Mouse (Mus musculus) spleen, adult 2 months (tissue): ENCODE measurements around the gene Anapc7. TPM values are rescaled to one million over a fixed set of nuclear protein-coding genes. Genes with fewer than 3 reads are reported as not detected.
A peak's percentile ranks its signal among the peaks of the same experiment; 100 is the strongest.

Experiments
- DNase-seq, 2 experiments: peaks; one replicate each; pipeline versions ENCODE4 v3.0.0 to v3.0.0-alpha.2; 2012 to 2021; ENCODE audit warnings: low spot score in 2 of 2, low read depth in 1 of 2
- H3K27ac ChIP-seq: fragments of 200-500 bp; 2 replicates; pipeline ENCODE4 v1.5.1; 2012; ENCODE audit warnings: low read length, inconsistent platforms; ENCODE audit not compliant: insufficient read depth
- H3K27me3 ChIP-seq: fragments of 200-500 bp; 2 replicates; pipeline ENCODE4 v1.6.1; 2012; ENCODE audit warnings: mild to moderate bottlenecking, moderate library complexity, low read length, inconsistent platforms; ENCODE audit not compliant: control insufficient read depth, insufficient read depth
- H3K36me3 ChIP-seq: fragments of 200-500 bp; 2 replicates; pipeline ENCODE4 v1.6.1; 2012; ENCODE audit warnings: mild to moderate bottlenecking, low read length, inconsistent platforms; ENCODE audit not compliant: control insufficient read depth, insufficient read depth
- H3K4me1 ChIP-seq: fragments of 200-500 bp; 2 replicates; pipeline ENCODE4 v1.6.1; 2011; ENCODE audit warnings: inconsistent platforms; ENCODE audit not compliant: control insufficient read depth, insufficient read depth, insufficient read length
- H3K4me3 ChIP-seq: fragments of 200-500 bp; 2 replicates; pipeline ENCODE4 v1.5.1; 2011; ENCODE audit warnings: mild to moderate bottlenecking, inconsistent platforms; ENCODE audit not compliant: insufficient read depth, insufficient read length; ENCODE audit errors: extremely low read depth
- CTCF ChIP-seq: fragments of 200-500 bp; IDR thresholded peaks from 2 replicates; pipeline ENCODE4 v1.5.1; 2011; ENCODE audit warnings: mild to moderate bottlenecking, inconsistent platforms; ENCODE audit not compliant: insufficient read depth, insufficient read length, insufficient replicate concordance; ENCODE audit errors: extremely low read depth
- POLR2A ChIP-seq: fragments of 200-500 bp; IDR thresholded peaks from 2 replicates; pipeline ENCODE4 v1.6.1; 2011; ENCODE audit warnings: low read depth, low read length, inconsistent platforms
- WGBS: fragments of 180-500 bp; shearing (Covaris S2); methylation state at CpG from one replicate; pipeline ENCODE4 v1.1.7; 2018; 5-methylcytosine and 5-hydroxymethylcytosine counted together
- polyA plus RNA-seq: library from polyadenylated mRNA; depleted of rRNA; stranded (reverse); fragments of >200 nt; gene quantifications from 2 replicates; pipeline ENCODE4 v1.2.3, GENCODE M21; 2012

Anapc7 gene
- polyA plus RNA-seq, 1 experiment, result 18.0 TPM

GRCm38 (mm10) chr5:122439400-122440094, 18.1 kb downstream of the Anapc7 start:
- TF ChIP-seq CTCF, result no peak
- TF ChIP-seq POLR2A, result no peak
- 93% methylated on average over 19 of the region's 19 CpGs for WGBS
- peaks cover 67% of the 10 kb centered on the region for H3K36me3 ChIP-seq
- peak overlapping the region; percentile 37 for H3K27ac ChIP-seq
- H3K4me3 ChIP-seq, result no peak overlapping the region
- no peak for DNase-seq
- H3K27me3 ChIP-seq, result no peaks in the 10 kb centered on the region
- no peaks in the 10 kb centered on the region for H3K4me1 ChIP-seq

DNA sequence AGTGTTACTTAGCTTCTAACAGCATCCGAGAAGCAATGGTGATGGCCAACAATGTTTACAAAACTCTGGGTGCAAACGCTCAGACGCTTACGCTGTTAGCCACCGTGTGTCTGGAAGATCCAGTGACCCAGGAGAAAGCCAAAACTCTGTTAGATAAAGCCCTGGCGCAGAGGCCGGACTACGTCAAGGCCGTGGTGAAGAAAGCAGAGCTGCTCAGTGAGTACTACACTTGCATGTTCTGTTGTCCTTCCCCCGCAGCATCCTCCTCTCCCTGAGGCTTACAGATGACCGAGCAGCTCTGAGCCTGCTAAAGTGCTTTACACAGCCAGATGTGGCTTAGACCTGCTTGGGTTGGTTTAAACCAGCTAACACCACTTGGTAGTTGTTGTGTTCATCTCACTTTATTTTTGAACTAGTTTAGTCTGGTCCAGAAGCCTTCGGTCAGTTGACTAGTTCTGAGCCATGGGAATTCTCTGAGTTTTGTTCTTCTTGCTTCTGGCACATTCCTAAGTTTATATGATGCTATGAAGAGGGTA, 18.7 kb downstream of the Anapc7 start:
- 95% methylated on average over 12 of the region's 12 CpGs for WGBS
- no peak for DNase-seq
- H3K36me3 ChIP-seq, result peaks cover 67% of the 10 kb centered on the region
- no peak overlapping the region; the same call in 1 of the 2 replicates for H3K27ac ChIP-seq
- no peak for TF ChIP-seq CTCF
- TF ChIP-seq POLR2A, result no peak
- no peaks in the 10 kb centered on the region for H3K27me3 ChIP-seq
- no peak overlapping the region for H3K4me3 ChIP-seq
- no peaks in the 10 kb centered on the region for H3K4me1 ChIP-seq

GRCm38 (mm10) chr5:122444492-122444891, 23.0 kb downstream of the Anapc7 start:
- H3K36me3 ChIP-seq, result peaks cover 37% of the 10 kb centered on the region
- no peaks in the 10 kb centered on the region for H3K4me1 ChIP-seq
- H3K27ac ChIP-seq, result no peak overlapping the region
- no peak for TF ChIP-seq POLR2A
- no peak for TF ChIP-seq CTCF
- 94% methylated on average over 10 of the region's 10 CpGs for WGBS
- H3K4me3 ChIP-seq, result no peak overlapping the region
- H3K27me3 ChIP-seq, result no peaks in the 10 kb centered on the region
- no peak for DNase-seq

- 97% methylated on average over 11 of the region's 11 CpGs for WGBS
- TF ChIP-seq POLR2A (no peak), CTCF (no peak)
- H3K4me1 ChIP-seq, result no peaks in the 10 kb centered on the region
- no peaks in the 10 kb centered on the region for H3K27me3 ChIP-seq
- H3K36me3 ChIP-seq, result peaks cover 33% of the 10 kb centered on the region
- no peak overlapping the region for H3K4me3 ChIP-seq
- no peak overlapping the region for H3K27ac ChIP-seq
- no peak for DNase-seq
Observed at GRCm38 (mm10) chr5:122445051-122445610, 23.6 kb downstream of the Anapc7 start.

DNA sequence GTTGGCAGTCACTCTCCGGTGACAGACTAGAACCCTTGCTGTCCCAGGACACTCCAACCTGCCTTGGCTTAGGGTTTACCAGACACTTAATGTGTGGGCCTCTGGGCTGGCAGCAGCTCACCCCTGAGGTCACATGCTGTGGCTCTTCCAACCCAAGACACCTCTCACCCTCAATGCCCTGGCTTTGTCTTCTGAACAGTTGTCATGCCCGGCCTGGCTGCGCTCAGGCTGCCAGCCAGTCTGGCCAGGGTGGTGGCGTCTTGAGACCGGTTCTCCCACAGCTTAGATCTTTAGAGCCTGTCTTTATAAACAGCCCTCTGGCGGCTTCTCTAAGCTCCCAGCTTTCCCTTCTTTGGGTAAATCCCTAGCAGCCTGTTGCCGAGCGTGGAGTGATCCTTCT, 26.4 kb downstream of the Anapc7 start:
- WGBS, result 88% methylated on average over 8 of the region's 8 CpGs
- H3K36me3 ChIP-seq, result peaks cover 13% of the 10 kb centered on the region
- no peaks in the 10 kb centered on the region for H3K4me1 ChIP-seq
- no peak overlapping the region for H3K4me3 ChIP-seq
- peak overlapping the region; percentile 28; the same call in 1 of the 2 replicates for H3K27ac ChIP-seq
- DNase-seq, result no peak
- no peaks in the 10 kb centered on the region for H3K27me3 ChIP-seq
- no peak for TF ChIP-seq POLR2A
- no peak for TF ChIP-seq CTCF

GRCm38 (mm10) chr5:122448869-122449268, 27.4 kb downstream of the Anapc7 start:
- Histone ChIP-seq H3K4me1 (no peaks in the 10 kb centered on the region), H3K27me3 (no peaks in the 10 kb centered on the region), H3K36me3 (peaks cover 10% of the 10 kb centered on the region), H3K4me3 (no peak overlapping the region), H3K27ac (no peak overlapping the region)
- TF ChIP-seq CTCF (no peak), POLR2A (no peak)
- 86% methylated on average over 5 of the region's 5 CpGs for whole genome bisulfite sequencing
- DNase-seq, result no peak

DNA sequence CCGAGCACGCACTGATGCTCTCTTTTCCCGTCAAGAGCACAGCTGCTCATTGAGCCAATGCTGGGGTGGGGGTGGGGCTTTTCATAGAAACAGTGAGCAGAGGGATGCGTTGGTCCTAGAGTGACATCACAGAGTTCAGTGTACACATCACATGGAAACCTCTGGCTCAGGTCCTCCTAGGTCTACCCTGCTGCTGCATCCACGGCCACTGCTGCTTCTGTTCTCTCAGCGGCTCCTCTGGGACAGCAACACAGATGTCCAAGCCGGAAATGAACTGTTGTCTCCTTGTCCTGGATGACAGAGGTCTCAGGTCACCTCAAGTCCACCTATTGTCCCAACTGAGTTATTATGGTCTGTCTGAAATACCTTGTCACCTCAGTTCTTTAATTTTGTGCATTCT, 28.5 kb downstream of the Anapc7 start:
- Histone ChIP-seq H3K36me3 (peaks cover 11% of the 10 kb centered on the region), H3K4me3 (no peak overlapping the region), H3K4me1 (no peaks in the 10 kb centered on the region), H3K27ac (no peak overlapping the region), H3K27me3 (no peaks in the 10 kb centered on the region)
- DNase-seq, result no peak
- 90% methylated on average over 7 of the region's 7 CpGs for WGBS
- TF ChIP-seq POLR2A (no peak), CTCF (no peak)
